Mouse (Mus musculus) neural tube, postnatal 0 days (tissue): ENCODE data around the gene Olfr347. TPM values are rescaled to one million over a fixed set of nuclear protein-coding genes. Genes with fewer than 3 reads are reported as not detected.

Source experiments
- polyA plus RNA-seq: library from polyadenylated mRNA; unstranded; fragments of >200 nt; fragmentation: Nextera tagmentation; extraction: Ambion mirVana; gene quantifications from 2 replicates; pipeline ENCODE4 v1.2.1, GENCODE M21; 2015

Gene Olfr347
- not detected in 2 replicates for polyA plus RNA-seq

GRCm38 (mm10) chr2:36731602-36732001 lies at the start of gene Olfr347:
TSS of gene Olfr347 (plus strand) at chr2:36731902.

GRCm38 (mm10) chr2:36685488-36685887 lies 46.2 kb upstream of the Olfr347 start, which contains the start of gene Olfr346:
TSS of gene Olfr346 (plus strand) at chr2:36685788.

GRCm38 (mm10) chr2:36783976-36784375 lies 52.3 kb downstream of the Olfr347 start, which contains the start of gene Olfr348:
TSS of gene Olfr348 (plus strand) at chr2:36784276.

Other genes starting within 250 kb of the Olfr347 start
- gene Olfr341, start 249.4 kb upstream of the Olfr347 start, polyA plus RNA-seq = not detected in 2 replicates
- gene Olfr342, start 206.9 kb upstream of the Olfr347 start, polyA plus RNA-seq = not detected in 2 replicates
- not detected in 2 replicates for gene Olfr344, start 165.2 kb upstream of the Olfr347 start, polyA plus RNA-seq
- gene Olfr345, start 91.9 kb upstream of the Olfr347 start, polyA plus RNA-seq = not detected in 2 replicates
- not detected in 2 replicates for gene Olfr346, start 46.1 kb upstream of the Olfr347 start, polyA plus RNA-seq
- not detected in 2 replicates for gene Olfr348, start 52.4 kb downstream of the Olfr347 start, polyA plus RNA-seq
- gene Olfr50, start 58.6 kb downstream of the Olfr347 start, polyA plus RNA-seq = not detected in 2 replicates
- not detected in 2 replicates for gene Olfr3, start 85.1 kb downstream of the Olfr347 start, polyA plus RNA-seq
- not detected in 2 replicates for gene Olfr350, start 114.4 kb downstream of the Olfr347 start, polyA plus RNA-seq
- not detected in 2 replicates for gene Olfr351, start 130.8 kb downstream of the Olfr347 start, polyA plus RNA-seq
- gene Olfr352, start 136.6 kb downstream of the Olfr347 start, polyA plus RNA-seq = not detected in 2 replicates
- not detected in 2 replicates for gene Olfr353, start 161.0 kb downstream of the Olfr347 start, polyA plus RNA-seq
- not detected in 2 replicates for gene Olfr354, start 173.8 kb downstream of the Olfr347 start, polyA plus RNA-seq
- not detected in 2 replicates for gene Olfr355, start 197.0 kb downstream of the Olfr347 start, polyA plus RNA-seq
- not detected in 2 replicates for gene Olfr356, start 205.2 kb downstream of the Olfr347 start, polyA plus RNA-seq